Mouse (Mus musculus) heart, adult 18-20 months (tissue): ENCODE results near the gene Gm10277. TPM values are rescaled to one million over a fixed set of nuclear protein-coding genes. Genes with fewer than 3 reads are reported as not detected.

Source experiments
- DNase-seq, 2 experiments: peaks; one replicate each; pipeline ENCODE4 v3.0.0; 2021 to 2022; ENCODE audit warnings: mixed read lengths in 1 of 2
- long read RNA-seq, 2 experiments: library from polyadenylated mRNA; stranded (forward); transcript quantifications; one replicate each; pipeline ENCODE4 v2.0.0; 2021
- total RNA-seq, 2 experiments: library from RNA; stranded (reverse); gene quantifications; 2 replicates each; pipeline ENCODE4 v1.2.3; 2021

The Gm10277 gene
- total RNA-seq: not detected
- long read RNA-seq, experiment 1: 0 reads
- long read RNA-seq, experiment 2: 0 reads

DNA sequence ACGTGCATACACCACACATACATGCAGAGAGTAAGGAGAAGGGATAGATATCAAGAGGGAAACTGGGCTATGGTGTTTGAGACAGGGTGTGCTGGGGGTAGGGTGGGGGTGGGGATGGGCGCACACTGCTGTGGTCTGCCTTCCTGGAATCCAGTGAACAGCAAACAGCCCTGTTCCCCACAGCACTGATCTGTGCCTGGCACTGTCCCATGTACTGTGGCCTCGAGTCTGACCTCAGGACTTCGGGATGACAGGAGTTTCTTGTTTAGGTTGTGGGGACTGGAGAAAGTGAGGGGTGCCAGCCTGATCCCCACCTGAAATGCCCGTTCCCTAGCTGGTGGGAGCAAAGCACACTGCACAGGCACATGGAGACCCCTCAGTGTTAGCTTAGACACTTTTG lies at the start of gene Gm10277:
TSS of gene Gm10277 (minus strand) at position 41 of the 400 bp plus-strand sequence.
- DNase-seq: no peak

DNA sequence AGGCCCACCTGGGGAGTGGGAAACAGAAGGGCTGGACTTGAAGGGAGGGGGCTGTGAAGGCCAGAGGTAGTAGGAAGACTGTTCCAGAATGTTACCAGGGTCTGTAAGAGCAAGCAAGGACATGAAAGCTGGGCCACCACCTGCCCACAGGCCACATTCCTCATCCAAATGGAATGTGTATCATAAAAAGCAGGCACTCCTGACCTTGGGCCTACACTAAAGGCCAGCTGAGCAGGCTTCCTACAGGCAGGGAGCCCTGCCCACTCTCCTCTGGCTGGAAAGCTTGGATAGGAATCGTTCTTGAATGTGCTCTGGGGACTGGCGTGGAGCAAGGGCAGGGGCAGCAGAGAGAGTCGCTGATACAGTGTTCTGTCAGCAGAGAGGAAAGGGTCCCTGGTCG lies 49.2 kb upstream of the Gm10277 start:
- no peak for DNase-seq

- DNase-seq: no peak
Observed at GRCm38 (mm10) chr11:77836290-77836689, 48.7 kb upstream of the Gm10277 start.

GRCm38 (mm10) chr11:77835109-77835508 lies 47.6 kb upstream of the Gm10277 start:
- no peak for DNase-seq

DNA sequence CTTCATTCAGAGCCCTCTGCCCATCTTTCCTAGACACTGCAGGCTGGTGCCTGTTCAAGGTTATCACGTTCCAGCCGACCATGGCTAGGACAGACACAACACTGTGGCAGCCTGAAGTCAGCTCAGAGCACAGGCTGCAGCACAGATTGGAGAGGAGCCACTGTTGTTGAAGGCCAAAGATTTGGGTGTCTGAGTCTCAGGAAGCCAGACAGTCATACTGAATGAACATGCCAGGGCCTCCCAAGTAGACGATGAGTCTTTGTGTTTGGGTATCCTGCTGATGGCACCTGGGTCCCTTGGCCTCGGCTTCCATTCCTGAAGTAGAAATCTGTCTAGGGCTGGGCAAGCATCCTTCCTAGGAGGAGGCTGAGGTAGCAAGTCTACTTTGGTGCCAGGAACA lies 45.0 kb upstream of the Gm10277 start:
- DNase-seq: no peak

DNA sequence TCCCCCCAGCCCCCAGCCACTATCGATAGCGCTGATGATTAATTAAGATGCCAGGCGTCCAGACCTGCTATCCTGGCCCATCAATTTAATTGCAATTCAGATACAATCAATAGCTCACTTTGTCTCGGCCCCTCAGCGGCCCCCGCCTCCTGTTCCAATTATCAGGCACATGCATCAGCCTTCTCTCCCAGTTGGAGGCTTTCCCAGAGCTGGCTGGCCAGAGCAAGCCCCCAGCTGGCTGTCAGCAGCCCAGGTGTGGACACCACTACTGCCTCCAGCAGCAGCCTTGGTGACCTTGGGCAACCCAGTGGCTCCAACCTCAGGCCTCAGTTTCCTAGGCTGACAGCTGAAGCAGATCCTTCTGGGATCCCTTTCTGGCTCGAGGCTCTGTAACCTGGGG lies 43.3 kb upstream of the Gm10277 start:
- no peak for DNase-seq

- no peak for DNase-seq
Observed at GRCm38 (mm10) chr11:77829043-77829841, 41.7 kb upstream of the Gm10277 start.

- no peak for DNase-seq
Observed at GRCm38 (mm10) chr11:77828163-77828562, 40.6 kb upstream of the Gm10277 start.

GRCm38 (mm10) chr11:77827241-77827995 lies 39.9 kb upstream of the Gm10277 start:
- DNase-seq: peak; percentile 61 to 87

DNA sequence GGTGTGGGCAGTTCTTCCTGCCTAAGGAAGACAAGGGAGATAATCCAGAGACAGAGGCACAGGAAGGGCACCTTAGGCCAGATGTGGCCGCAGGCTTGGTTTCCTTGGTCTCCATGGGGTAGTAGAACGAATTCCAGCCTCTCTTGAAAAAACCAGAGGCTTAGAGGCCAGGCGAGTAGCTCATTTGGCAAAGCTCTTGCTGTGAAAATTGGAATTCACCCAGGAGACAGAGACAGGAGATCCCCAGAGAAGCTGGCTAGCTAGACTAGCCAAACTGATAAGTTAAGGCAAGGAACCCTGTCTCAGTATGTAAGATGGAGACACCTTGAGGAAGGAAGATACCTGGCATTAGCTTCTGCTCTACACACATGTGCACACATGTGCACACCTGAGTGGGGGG lies 38.8 kb upstream of the Gm10277 start:
- no peak for DNase-seq

- DNase-seq: peak; percentile 72 to 84
Observed at GRCm38 (mm10) chr11:77825853-77826252, 38.3 kb upstream of the Gm10277 start.

DNA sequence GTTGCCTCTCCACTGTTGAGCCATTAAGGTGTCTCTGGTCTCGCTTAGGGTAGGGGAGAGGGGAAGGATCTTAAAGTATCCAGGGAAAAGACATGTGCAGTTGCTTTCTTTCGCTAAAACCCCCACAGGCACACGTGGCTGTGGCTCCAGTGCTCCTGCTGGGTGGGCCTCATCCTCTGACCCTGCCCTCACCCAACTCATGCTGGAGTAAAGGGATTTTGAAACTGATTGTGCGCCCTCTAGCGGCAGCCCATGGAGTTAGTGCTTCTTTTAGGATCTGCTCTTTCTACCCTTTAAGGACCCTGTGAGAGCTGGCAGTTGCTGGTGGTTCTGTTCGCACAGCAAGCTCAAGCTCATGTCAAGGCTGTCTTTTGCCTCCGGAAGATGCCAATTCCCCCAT lies 35.2 kb upstream of the Gm10277 start:
- peak in 1 of 2 experiments; percentile 79 for DNase-seq

DNA sequence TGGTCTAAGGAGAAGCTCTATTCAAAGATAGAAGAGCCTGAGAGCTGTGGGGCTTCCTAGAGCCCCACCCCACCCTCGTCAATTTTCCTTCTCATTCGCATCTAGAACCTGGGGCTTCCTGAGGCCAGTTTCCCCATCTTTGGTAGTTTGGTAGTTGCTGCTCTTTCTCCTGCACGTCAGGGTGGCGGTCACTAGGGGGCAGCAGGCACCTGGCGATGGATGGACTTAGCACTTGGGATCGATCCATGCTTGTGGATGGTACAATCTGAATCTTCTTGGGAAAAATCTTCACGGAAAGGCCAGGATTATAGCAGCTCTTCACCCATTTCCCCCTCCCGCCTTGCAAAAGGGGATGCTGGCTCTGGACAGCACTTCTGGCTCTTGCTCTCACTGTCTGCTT lies 34.1 kb upstream of the Gm10277 start:
- DNase-seq: peak in 1 of 2 experiments; percentile 78

DNA sequence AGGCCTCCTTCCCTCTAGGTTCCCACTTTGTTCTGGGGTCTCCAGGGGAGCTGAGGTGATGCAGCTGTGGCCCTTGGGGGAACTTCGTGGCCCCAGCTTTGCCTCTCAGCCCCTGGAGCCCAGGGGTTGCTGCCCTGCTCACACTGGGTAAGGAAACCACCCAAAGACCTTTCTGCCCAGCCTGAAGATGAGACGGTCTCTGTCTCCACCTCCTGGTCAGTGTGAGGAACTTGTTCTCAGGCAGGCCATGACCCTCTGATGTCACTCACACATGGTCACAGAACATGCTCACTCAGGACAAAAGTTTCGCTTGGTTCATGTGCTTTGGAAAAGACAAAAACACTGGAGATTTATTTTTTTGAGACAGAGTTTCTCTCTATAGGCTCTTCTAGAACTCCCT lies 28.5 kb upstream of the Gm10277 start:
- DNase-seq: peak; percentile 81 to 90

GRCm38 (mm10) chr11:77813969-77814368 lies 26.4 kb upstream of the Gm10277 start:
- DNase-seq: peak; percentile 54 to 70

GRCm38 (mm10) chr11:77810018-77810417 lies 22.5 kb upstream of the Gm10277 start:
- no peak for DNase-seq

DNA sequence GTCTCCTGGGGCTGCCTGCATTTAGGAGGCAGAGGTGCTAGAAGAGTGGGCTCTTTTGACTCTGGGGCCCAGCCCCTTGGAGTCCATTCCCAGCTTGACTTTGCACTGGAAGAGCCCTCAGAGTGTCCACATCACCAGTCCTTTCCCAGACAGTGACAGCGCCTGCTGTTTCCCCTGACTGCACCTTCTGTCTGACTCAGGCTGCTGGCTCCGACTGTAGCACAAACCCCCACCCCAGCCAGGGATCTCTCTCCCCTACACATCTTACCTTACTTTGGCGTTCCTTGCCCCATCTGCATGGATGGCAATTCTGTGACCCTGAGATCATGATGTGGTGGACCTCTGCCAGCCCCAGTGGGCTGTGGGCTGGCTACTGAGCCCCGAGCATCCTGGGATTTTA lies 21.7 kb upstream of the Gm10277 start:
- no peak for DNase-seq

DNA sequence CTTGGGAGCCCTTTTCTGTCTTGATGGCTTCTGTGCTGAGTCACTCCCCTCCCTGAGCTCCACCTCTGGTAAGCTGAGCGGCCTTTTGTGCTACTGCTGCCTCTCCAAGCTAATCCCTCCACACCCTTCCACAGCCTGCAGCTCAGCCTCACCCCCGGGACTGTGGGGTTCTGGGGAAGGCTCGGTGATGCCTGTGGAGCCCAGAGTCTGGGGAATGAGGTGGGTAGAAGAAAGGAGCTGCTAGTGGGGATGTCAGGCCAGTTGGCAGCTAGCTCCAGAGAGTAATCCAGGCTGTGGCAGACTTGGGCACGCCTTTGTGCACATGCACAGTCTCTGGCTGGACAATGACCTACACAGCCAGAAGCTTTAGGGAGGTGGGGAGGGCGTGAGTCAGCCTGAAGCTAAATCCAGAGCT lies 20.5 kb upstream of the Gm10277 start:
- DNase-seq: peak in 1 of 2 experiments; percentile 76

- DNase-seq: peak in 1 of 2 experiments; percentile 36
Observed at GRCm38 (mm10) chr11:77806855-77807254, 19.3 kb upstream of the Gm10277 start.

GRCm38 (mm10) chr11:77806218-77806617 lies 18.7 kb upstream of the Gm10277 start:
- DNase-seq: peak in 1 of 2 experiments; percentile 34

GRCm38 (mm10) chr11:77802341-77802865 lies 14.9 kb upstream of the Gm10277 start:
- peak; percentile 68 to 86 for DNase-seq

DNA sequence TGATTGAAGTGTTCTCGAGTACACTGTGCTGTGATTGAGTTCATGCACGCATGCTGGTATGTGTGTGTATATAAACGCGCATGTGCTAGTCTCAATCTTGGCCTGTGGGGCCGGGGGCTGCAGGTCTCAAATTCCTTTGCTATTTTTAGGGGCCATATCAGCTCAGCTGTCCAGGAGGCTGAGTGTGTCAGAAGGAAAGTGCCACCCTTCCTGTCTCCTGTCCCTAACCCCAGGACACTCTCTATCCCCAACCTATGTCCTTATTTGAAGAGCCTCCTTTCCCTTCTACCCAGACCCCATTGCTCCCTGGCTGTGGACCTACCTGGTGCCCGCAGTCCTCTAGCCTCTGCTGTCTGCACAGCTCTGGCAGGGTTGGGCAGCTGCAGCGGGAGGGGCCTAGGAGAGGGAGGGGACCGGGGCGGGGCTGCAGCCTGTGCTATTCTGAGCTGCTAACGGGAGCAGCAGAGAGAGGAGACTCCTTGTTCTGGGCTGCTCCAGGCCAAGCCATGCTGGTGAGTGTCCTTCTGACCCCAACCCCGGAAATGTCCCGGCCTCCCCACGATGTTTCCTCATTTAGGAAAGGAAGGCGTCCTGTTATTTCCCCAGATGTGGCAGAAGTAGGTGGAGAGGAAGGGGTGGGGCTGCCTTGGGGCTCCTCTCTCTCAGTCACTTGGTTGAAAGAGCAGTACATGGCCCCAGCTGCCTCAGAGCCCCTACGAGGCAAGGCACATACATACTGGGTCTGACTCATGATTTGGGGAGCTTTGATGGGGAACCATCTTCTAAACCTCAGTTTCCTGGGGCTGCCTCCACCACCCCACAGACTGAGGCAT lies 13.5 kb upstream of the Gm10277 start:
- peak; percentile 85 to 94 for DNase-seq
